Mouse (Mus musculus) ES-E14 (cell line): ENCODE measurements around the gene Gimap1. TPM values are rescaled to one million over a fixed set of nuclear protein-coding genes. Genes with fewer than 3 reads are reported as not detected.

ENCODE experiments used
- DNase-seq: peaks from one replicate; pipeline ENCODE4 v3.0.0-alpha.2; 2013; ENCODE audit warnings: low read depth, low spot score
- H3K27ac ChIP-seq: 2 replicates; pipeline ENCODE4 v1.5.1; 2012; ENCODE audit warnings: low read depth, mild to moderate bottlenecking, low read length, moderate library complexity, mixed read lengths; ENCODE audit not compliant: poor library complexity, insufficient read depth, severe bottlenecking
- H3K36me3 ChIP-seq: 2 replicates; pipeline ENCODE4 v1.6.1; 2012; ENCODE audit warnings: mild to moderate bottlenecking, low read length, moderate library complexity, mixed read lengths; ENCODE audit not compliant: control insufficient read depth, poor library complexity, insufficient read depth, severe bottlenecking
- H3K4me1 ChIP-seq, 2 experiments: fragments of 150-350 bp in 1 of 2; sonication (generic) in 1 of 2; 2 replicates each; pipeline ENCODE4 v1.6.1; 2012; ENCODE audit warnings: low read length in 2 of 2, mild to moderate bottlenecking in 1 of 2, mixed read lengths in 1 of 2; ENCODE audit not compliant: control insufficient read depth in 2 of 2, insufficient read depth in 2 of 2, poor library complexity in 1 of 2
- H3K4me3 ChIP-seq, 2 experiments: fragments of 150-350 bp in 1 of 2; sonication (generic) in 1 of 2; 2 replicates each; pipeline ENCODE4 v1.5.1; 2012; ENCODE audit warnings: low read length in 2 of 2, low read depth in 1 of 2, mild to moderate bottlenecking in 1 of 2, mixed read lengths in 1 of 2; ENCODE audit not compliant: insufficient read depth in 1 of 2, poor library complexity in 1 of 2, severe bottlenecking in 1 of 2
- H3K9ac ChIP-seq: 2 replicates; pipeline ENCODE4 v1.6.1; 2012; ENCODE audit warnings: low read depth, mild to moderate bottlenecking, low read length, mixed read lengths; ENCODE audit not compliant: poor library complexity, insufficient read depth, severe bottlenecking
- H3K9me3 ChIP-seq: fragments of 150-350 bp; sonication (generic); 2 replicates; pipeline ENCODE4 v1.6.1; 2012; ENCODE audit warnings: low read depth, mild to moderate bottlenecking, low read length; ENCODE audit not compliant: control insufficient read depth, insufficient read depth
- CHD2 ChIP-seq: IDR thresholded peaks from 2 replicates; pipeline ENCODE4 v1.6.1; 2014; ENCODE audit warnings: mild to moderate bottlenecking, low read depth, low read length, inconsistent platforms
- HCFC1 ChIP-seq: IDR thresholded peaks from 2 replicates; pipeline ENCODE4 v1.6.1; 2012; ENCODE audit warnings: low read length, inconsistent platforms, borderline replicate concordance; ENCODE audit not compliant: insufficient read depth
- MAFK ChIP-seq: IDR thresholded peaks from 2 replicates; pipeline ENCODE4 v1.6.1; 2014; ENCODE audit warnings: mild to moderate bottlenecking, low read depth, low read length, inconsistent platforms; ENCODE audit not compliant: insufficient read depth
- ZC3H11A ChIP-seq: IDR thresholded peaks from 2 replicates; pipeline ENCODE4 v1.6.1; 2012; ENCODE audit warnings: low read depth, mild to moderate bottlenecking, inconsistent platforms, low read length, borderline replicate concordance
- ZNF384 ChIP-seq: IDR thresholded peaks from 2 replicates; pipeline ENCODE4 v1.6.1; 2012; ENCODE audit warnings: low read depth, low read length, inconsistent platforms
- in situ Hi-C, 2 experiments: fragments of 600-800 bp; cut with MboI; formaldehyde crosslinking; loops; one replicate each; pipeline ENCODE4 v1.15.1; 2025; ENCODE audit warnings: low sequenced_read_pairs in 2 of 2, inconsistent platforms in 1 of 2; ENCODE audit not compliant: unreplicated experiment in 2 of 2
- total RNA-seq: library from RNA; depleted of rRNA; stranded (reverse); fragments of 300-350 nt; gene quantifications from 2 replicates; pipeline ENCODE4 v1.2.3, GENCODE M21; 2012

Gimap1 gene
- total RNA-seq, 1 experiment: 0.58 TPM

DNA sequence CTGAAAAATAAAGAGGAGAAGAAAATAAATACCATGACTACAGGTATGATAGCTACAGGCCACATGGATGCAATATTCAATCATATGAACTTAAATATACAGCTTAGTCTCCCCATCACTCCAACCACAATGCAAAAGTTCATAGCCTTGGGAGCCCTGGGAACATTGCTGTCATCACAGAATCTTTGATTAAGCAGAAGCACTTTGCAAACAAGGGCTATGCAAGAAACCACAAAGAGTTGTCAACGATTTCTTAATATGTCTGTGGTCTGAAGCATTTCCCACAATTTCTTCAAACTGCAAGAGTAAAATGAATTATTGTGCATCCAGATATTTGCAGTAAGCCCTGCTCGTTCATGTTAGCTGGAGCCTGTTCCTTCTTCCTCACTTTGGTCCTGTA lies 1.8 kb upstream of the Gimap1 start:
- H3K4me3 ChIP-seq: no peak overlapping the region
- TF ChIP-seq ZC3H11A (no peak), CHD2 (no peak)
- DNase-seq: no peak
- H3K9ac ChIP-seq: no peak overlapping the region
- H3K36me3 ChIP-seq: no peaks in the 10 kb centered on the region
- H3K27ac ChIP-seq: no peak overlapping the region
- H3K9me3 ChIP-seq: no peaks in the 10 kb centered on the region
- H3K4me1 ChIP-seq: peaks cover 2% of the 10 kb centered on the region in 2 experiments; a peak in 1 of 4 replicates
- in situ Hi-C loops: no loop called here

- H3K4me1 ChIP-seq: peaks cover 2 to 3% of the 10 kb centered on the region in 2 experiments; a peak in 1 of 4 replicates
- TF ChIP-seq MAFK (no peak), ZC3H11A (no peak), HCFC1 (no peak), CHD2 (no peak), ZNF384 (no peak)
- in situ Hi-C loops: no loop called here
- H3K27ac ChIP-seq: no peak overlapping the region
- DNase-seq: no peak
- H3K36me3 ChIP-seq: no peaks in the 10 kb centered on the region
- H3K9me3 ChIP-seq: no peaks in the 10 kb centered on the region
- no peak overlapping the region for H3K4me3 ChIP-seq
- no peak overlapping the region for H3K9ac ChIP-seq
Observed at GRCm38 (mm10) chr6:48737688-48738087, 1.2 kb upstream of the Gimap1 start.

DNA sequence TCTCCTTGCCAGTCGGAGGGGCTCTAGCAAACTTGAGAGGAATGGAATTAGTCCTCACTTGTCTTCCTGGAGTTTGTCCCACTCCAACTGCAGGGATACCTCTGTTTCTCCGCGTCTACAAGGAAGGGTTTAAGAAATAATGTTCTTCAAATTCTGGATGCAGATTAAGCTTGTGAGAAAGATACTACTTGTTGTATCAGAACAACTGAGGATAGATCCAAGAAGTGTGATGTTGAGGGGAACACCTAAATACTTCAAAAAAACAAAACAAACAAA lies 864 bp downstream of the Gimap1 start:
- H3K27ac ChIP-seq: no peak overlapping the region
- H3K9ac ChIP-seq: no peak overlapping the region
- no peak for TF ChIP-seq HCFC1
- TF ChIP-seq CHD2: no peak
- no peak for TF ChIP-seq ZC3H11A
- TF ChIP-seq MAFK: no peak
- TF ChIP-seq ZNF384: no peak
- peaks cover 2 to 3% of the 10 kb centered on the region in 2 experiments; a peak in 1 of 4 replicates for H3K4me1 ChIP-seq
- DNase-seq: no peak
- in situ Hi-C loops: no loop called here
- no peaks in the 10 kb centered on the region for H3K36me3 ChIP-seq
- no peak overlapping the region for H3K4me3 ChIP-seq
- no peaks in the 10 kb centered on the region for H3K9me3 ChIP-seq

DNA sequence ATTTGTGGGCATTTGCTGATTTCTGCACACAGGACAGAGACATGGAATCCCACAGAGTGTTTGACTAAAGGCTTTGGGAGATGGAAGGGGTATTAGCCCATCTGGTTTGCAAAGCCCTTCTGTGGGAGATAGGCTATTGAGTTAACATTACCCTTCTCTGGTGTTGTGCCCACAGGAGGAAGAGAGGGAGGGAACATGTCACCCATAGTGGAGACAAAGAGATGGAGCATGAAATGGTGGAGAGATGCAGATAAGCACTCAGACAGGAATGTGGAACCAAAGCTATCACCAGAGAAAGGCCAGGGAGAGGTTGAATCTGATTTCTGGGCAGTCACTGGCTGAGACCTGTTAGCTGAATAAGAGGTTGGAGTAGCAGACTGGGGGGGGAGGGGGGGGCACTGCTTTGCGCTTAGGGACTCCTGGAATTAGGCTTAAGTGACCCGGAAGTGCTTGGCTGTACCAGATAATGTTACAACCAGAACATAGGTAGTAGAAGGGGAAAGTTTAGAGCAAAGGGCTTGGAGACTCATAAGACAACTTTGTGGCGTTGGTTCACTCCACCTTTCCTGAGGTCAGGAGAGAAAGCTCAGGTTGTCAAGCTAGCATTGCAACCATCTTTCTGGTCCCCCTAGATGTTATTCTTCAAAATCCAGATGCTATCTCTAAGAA lies 1.8 kb downstream of the Gimap1 start:
- Histone ChIP-seq H3K27ac (no peak overlapping the region), H3K36me3 (no peaks in the 10 kb centered on the region), H3K9ac (no peak overlapping the region), H3K9me3 (no peaks in the 10 kb centered on the region), H3K4me3 (no peak overlapping the region), H3K4me1 (peaks cover 2 to 3% of the 10 kb centered on the region in 2 experiments; a peak in 1 of 4 replicates)
- DNase-seq: no peak
- TF ChIP-seq ZC3H11A (no peak), ZNF384 (no peak), HCFC1 (no peak), MAFK (no peak), CHD2 (no peak)
- in situ Hi-C loops: no loop called here

GRCm38 (mm10) chr6:48741273-48741672 lies 2.4 kb downstream of the Gimap1 start:
- in situ Hi-C loops: no loop called here
- Histone ChIP-seq H3K4me3 (no peak overlapping the region), H3K27ac (no peak overlapping the region), H3K4me1 (peaks cover 2 to 3% of the 10 kb centered on the region in 2 experiments; a peak in 1 of 4 replicates), H3K9me3 (no peaks in the 10 kb centered on the region), H3K36me3 (no peaks in the 10 kb centered on the region), H3K9ac (no peak overlapping the region)
- no peak for TF ChIP-seq HCFC1
- no peak for TF ChIP-seq CHD2
- TF ChIP-seq ZC3H11A: no peak
- TF ChIP-seq MAFK: no peak
- no peak for TF ChIP-seq ZNF384
- DNase-seq: no peak
